Mouse (Mus musculus) small intestine, adult 2 months (tissue): ENCODE results near the gene Rabl3.

Experiments
- CTCF ChIP-seq: fragments of 200-500 bp; IDR thresholded peaks from 2 replicates; pipeline ENCODE4 v1.5.1; 2012; ENCODE audit warnings: low read depth, mild to moderate bottlenecking, control low read depth, inconsistent platforms, low read length, moderate library complexity, mixed read lengths; ENCODE audit not compliant: insufficient replicate concordance, insufficient read length; ENCODE audit errors: extremely low read depth
- POLR2A ChIP-seq: fragments of 200-500 bp; IDR thresholded peaks from 2 replicates; pipeline ENCODE4 v1.6.1; 2012; ENCODE audit warnings: low read depth, mild to moderate bottlenecking, control low read depth, inconsistent platforms, low read length, moderate library complexity

DNA sequence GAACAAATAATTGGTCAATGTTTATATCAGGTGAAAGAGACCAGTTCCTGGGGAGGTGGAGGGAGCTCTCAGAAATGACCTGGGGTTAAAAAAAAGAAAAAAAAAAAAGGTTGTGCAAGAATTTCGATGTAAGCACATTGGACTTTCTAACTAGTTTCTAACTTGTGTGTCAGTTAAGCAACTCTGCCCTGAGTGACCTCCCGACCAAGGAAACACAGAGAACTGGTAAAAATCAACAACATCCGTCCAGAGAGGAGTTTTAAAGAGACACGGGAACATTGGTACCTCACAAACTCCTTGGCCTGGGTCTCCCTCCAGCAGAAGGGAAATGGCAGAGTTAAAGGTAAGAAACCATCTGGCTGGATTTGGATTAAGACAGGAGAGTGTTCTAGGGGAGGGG is 40.3 kb downstream of the Rabl3 start, which contains the start of gene Hgd:
- TF ChIP-seq POLR2A, result no peak
- no peak for TF ChIP-seq CTCF
